Mouse (Mus musculus) liver, adult 2 months (tissue): ENCODE measurements at regions not wholly inside any gene's neighbourhood (a gene's known extent, or its start where the extent isn't known, plus 50 kb on each side); places are given as distances from the start of the nearest gene placed in this dataset.

ENCODE experiments used
- CTCF ChIP-seq: fragments of 200-500 bp; IDR thresholded peaks from 2 replicates; pipeline ENCODE4 v1.5.1; 2011; ENCODE audit warnings: low read depth, low read length, control low read depth
- POLR2A ChIP-seq: fragments of 200-500 bp; IDR thresholded peaks from 2 replicates; pipeline ENCODE4 v1.6.1; 2011; ENCODE audit warnings: low read length, control low read depth; ENCODE audit not compliant: insufficient read depth; ENCODE audit errors: extremely low read depth

DNA sequence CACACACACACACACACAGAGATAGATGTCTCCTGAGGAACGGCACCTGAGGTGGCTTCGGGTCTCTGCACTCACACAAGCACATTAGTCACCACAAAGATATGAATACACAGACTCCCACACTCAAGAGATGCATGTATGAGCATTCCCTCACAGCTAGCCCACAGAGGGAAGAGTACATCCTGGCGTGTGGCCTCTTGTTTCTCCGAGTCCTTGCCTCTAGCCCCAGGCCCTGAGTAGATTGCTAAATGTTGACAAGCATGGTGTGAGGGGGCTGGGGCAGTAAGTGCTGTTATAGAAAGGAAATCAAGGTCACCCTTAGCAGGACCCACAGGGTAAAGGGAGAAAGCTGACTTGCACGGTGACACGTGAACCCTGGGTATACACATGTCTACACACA is 69.6 kb upstream of the Gm17304 start:
- no peak for TF ChIP-seq CTCF
- TF ChIP-seq POLR2A = no peak
